Mouse (Mus musculus) Patski (cell line): Measurements from ENCODE around the gene AC124502.3. TPM values are rescaled to one million over a fixed set of nuclear protein-coding genes. Genes with fewer than 3 reads are reported as not detected.
"Not testable (repeated sequence)": the region's sequence is repeated elsewhere in the genome, so short reads cannot be mapped to it uniquely, and the experiment has no call there.

Experiments
- ATAC-seq: fragments of 100-300 bp; one replicate; pipeline ENCODE4 v1.8.0; 2021
- CTCF ChIA-PET: fragments of 350-600 bp; sonication (Branson Sonifier 250); formaldehyde crosslinking; loops from one replicate; lab custom pipeline; 2022; ENCODE audit warnings: inconsistent platforms; lab: Charles Lee
- POLR2A ChIA-PET: fragments of 350-600 bp; sonication (Branson Sonifier 250); formaldehyde crosslinking; loops from one replicate; lab custom pipeline; 2022; ENCODE audit warnings: antibody characterized with exemption, inconsistent platforms; lab: Charles Lee
- DNase-seq: peaks from one replicate; pipeline ENCODE4 v3.0.0-alpha.2; 2011; ENCODE audit warnings: low read depth, low spot score
- H3K27me3 ChIP-seq: fragments of 371-371 bp; one replicate; pipeline ENCODE4 v1.5.1; 2021
- CTCF ChIP-seq: fragments of 100-300 bp; IDR thresholded peaks from one replicate; pipeline ENCODE4 v1.5.1; 2021
- in situ Hi-C: fragments of 300-500 bp; cut with MboI; formaldehyde crosslinking; loops from 3 replicates; pipeline ENCODE4 v1.11.1; 2018; ENCODE audit warnings: low pct_unique_long_range_greater_than_20kb, mixed read lengths
- polyA plus RNA-seq: library from polyadenylated mRNA; unstranded; gene quantifications from one replicate; pipeline ENCODE4 v1.2.3, GENCODE M21; 2021

The AC124502.3 gene
- polyA plus RNA-seq, 1 experiment from 2014 or later, result 1.7 TPM

- ATAC-seq (peak; percentile 52), DNase-seq (no peak)
- CTCF ChIA-PET, result interaction anchor here (0.7 to 2.3 kb wide), 5 partner anchors 10 to 27 kb away, joined by 3 to 16 read pairs (median 8); partner anchors contain the start of gene Npas4
- POLR2A ChIA-PET, result interaction anchor here (0.6 kb wide), 1 partner anchor 136 kb away, joined by 7 read pairs; no protein-coding TSS in a partner anchor
- in situ Hi-C loops, result no loop called here
- TF ChIP-seq CTCF, result peak; percentile 99
- no peaks in the 10 kb centered on the region for H3K27me3 ChIP-seq
Observed at GRCm38 (mm10) chr19:5001666-5002406, 36.9 kb upstream of the AC124502.3 start.

GRCm38 (mm10) chr19:5003644-5004043, 35.0 kb upstream of the AC124502.3 start:
- in situ Hi-C loops, ATAC-seq, DNase-seq, H3K27me3 ChIP-seq, POLR2A ChIA-PET: not testable (repeated sequence)
- CTCF ChIA-PET, result interaction anchor here (0.7 to 2.4 kb wide), 4 partner anchors 9 to 34 kb away, joined by 3 to 10 read pairs (median 6); no protein-coding TSS in a partner anchor
- TF ChIP-seq CTCF, result peak; percentile 53

GRCm38 (mm10) chr19:5004925-5005324, 33.8 kb upstream of the AC124502.3 start:
- DNase-seq (no peak), ATAC-seq (no peak)
- TF ChIP-seq CTCF, result no peak
- peaks cover 3% of the 10 kb centered on the region for H3K27me3 ChIP-seq
- POLR2A ChIA-PET, result interaction anchor here (0.6 kb wide), 1 partner anchor 11 kb away, joined by 3 read pairs; no protein-coding TSS in a partner anchor
- in situ Hi-C loops, result no loop called here
- CTCF ChIA-PET, result interaction anchor here (1.2 to 2.7 kb wide), 4 partner anchors 8 to 46 kb away, joined by 3 to 14 read pairs (median 9); no protein-coding TSS in a partner anchor

- CTCF ChIA-PET, result interaction anchor here (0.8 to 2.5 kb wide), 6 partner anchors 9 to 61 kb away, joined by 4 to 8 read pairs (median 5); partner anchors contain the start of genes Npas4 and Rin1
- DNase-seq (no peak), ATAC-seq (no peak)
- peaks cover 3% of the 10 kb centered on the region for H3K27me3 ChIP-seq
- no peak for TF ChIP-seq CTCF
- POLR2A ChIA-PET, result interaction anchor here (1.3 to 1.4 kb wide), 2 partner anchors 11 to 27 kb away, joined by 3 to 4 read pairs; partner anchors contain the start of gene Slc29a2
- in situ Hi-C loops, result no loop called here
Observed at GRCm38 (mm10) chr19:5013138-5013537, 25.6 kb upstream of the AC124502.3 start.

GRCm38 (mm10) chr19:5014961-5015398, 23.7 kb upstream of the AC124502.3 start:
- DNase-seq, result no peak
- in situ Hi-C loops, result loop anchor here (5.0 kb wide), 1 partner anchor 57 kb away; no protein-coding TSS in a partner anchor
- TF ChIP-seq CTCF, result peak; percentile 83
- H3K27me3 ChIP-seq, result no peaks in the 10 kb centered on the region
- POLR2A ChIA-PET, result interaction anchor here (1.0 kb wide), 1 partner anchor 37 kb away, joined by 7 read pairs; no protein-coding TSS in a partner anchor
- CTCF ChIA-PET, result interaction anchor here (0.9 to 2.7 kb wide), 5 partner anchors 9 to 56 kb away, joined by 3 to 10 read pairs (median 4); no protein-coding TSS in a partner anchor
- ATAC-seq, result no peak

GRCm38 (mm10) chr19:5016221-5016742, 22.4 kb upstream of the AC124502.3 start:
- ChIA-PET CTCF (interaction anchor here (0.8 to 4.3 kb wide), 12 partner anchors 9 to 56 kb away, joined by 3 to 32 read pairs (median 4); partner anchors contain the start of genes AC124502.3, B4gat1 and Rin1), POLR2A (no interaction called here)
- in situ Hi-C loops, result loop anchor here (5.0 kb wide), 1 partner anchor 56 kb away; no protein-coding TSS in a partner anchor
- TF ChIP-seq CTCF, result no peak
- ATAC-seq (peak; percentile 53), DNase-seq (no peak)
- no peaks in the 10 kb centered on the region for H3K27me3 ChIP-seq

- H3K27me3 ChIP-seq, result no peaks in the 10 kb centered on the region
- DNase-seq (no peak), ATAC-seq (no peak)
- peak; percentile 97 for TF ChIP-seq CTCF
- CTCF ChIA-PET, result interaction anchor here (0.8 to 4.3 kb wide), 11 partner anchors 9 to 55 kb away, joined by 3 to 32 read pairs (median 4); partner anchors contain the start of genes AC124502.3, B4gat1 and Rin1
- in situ Hi-C loops, result loop anchor here (5.0 kb wide), 1 partner anchor 56 kb away; no protein-coding TSS in a partner anchor
- POLR2A ChIA-PET, result no interaction called here
Observed at GRCm38 (mm10) chr19:5016782-5017181, 21.9 kb upstream of the AC124502.3 start.

GRCm38 (mm10) chr19:5017611-5018010, 21.1 kb upstream of the AC124502.3 start:
- no peak for TF ChIP-seq CTCF
- ATAC-seq (peak; percentile 49), DNase-seq (peak; percentile 91)
- H3K27me3 ChIP-seq, result no peaks in the 10 kb centered on the region
- POLR2A ChIA-PET, result interaction anchor here (1.3 kb wide), 1 partner anchor 16 kb away, joined by 4 read pairs; no protein-coding TSS in a partner anchor
- CTCF ChIA-PET, result interaction anchor here (0.9 to 4.3 kb wide), 3 partner anchors 11 to 35 kb away, joined by 3 to 32 read pairs (median 3); partner anchors contain the start of genes AC124502.3, B4gat1 and Rin1
- in situ Hi-C loops, result loop anchor here (5.0 kb wide), 1 partner anchor 55 kb away; no protein-coding TSS in a partner anchor

GRCm38 (mm10) chr19:5018191-5018590, 20.5 kb upstream of the AC124502.3 start:
- no peaks in the 10 kb centered on the region for H3K27me3 ChIP-seq
- ATAC-seq, result no peak
- ChIA-PET POLR2A (interaction anchor here (1.2 to 1.3 kb wide), 2 partner anchors 11 to 15 kb away, joined by 4 read pairs; no protein-coding TSS in a partner anchor), CTCF (interaction anchor here (0.9 to 4.3 kb wide), 5 partner anchors 11 to 34 kb away, joined by 3 to 32 read pairs (median 3); partner anchors contain the start of genes AC124502.3, B4gat1 and Rin1)
- DNase-seq, result no peak
- in situ Hi-C loops, result loop anchor here (5.0 kb wide), 1 partner anchor 54 kb away; no protein-coding TSS in a partner anchor
- no peak for TF ChIP-seq CTCF
